Mouse (Mus musculus): ENCODE results near the gene Lrrc52. TPM values are rescaled to one million over a fixed set of nuclear protein-coding genes. Genes with fewer than 3 reads are reported as not detected.

Gene Lrrc52
- polyA plus RNA-seq (2014; fragmentation: Nextera tagmentation; extraction: Ambion mirVana) = not detected in 2 replicates

GRCm38 (mm10) chr1:167466765-167467426 lies at the start of gene Lrrc52:
Lrrc52 (minus strand) TSS chr1:167466780.
- no peak for ATAC-seq (replicated peaks; ENCODE audit: low FRiP score)

GRCm38 (mm10) chr1:167511621-167512020 lies 45.0 kb upstream of the Lrrc52 start:
- 90% methylated on average over 9 of the region's 9 CpGs for WGBS
- no peaks in the 10 kb centered on the region for H3K36me3 ChIP-seq (ENCODE audit: control insufficient read depth, insufficient read depth, low read length)
- ATAC-seq (replicated peaks; ENCODE audit: low FRiP score) (no peak), DNase-seq (ENCODE audit: low spot score) (no peak)
- H3K4me1 ChIP-seq (replicated peaks; ENCODE audit: control insufficient read depth, insufficient read depth, low read length) = no peaks in the 10 kb centered on the region
- no peak overlapping the region for H3K27ac ChIP-seq (ENCODE audit: low read depth, low read length)
- H3K9me3 ChIP-seq (ENCODE audit: control insufficient read depth, low read length) = no peaks in the 10 kb centered on the region
- H3K27me3 ChIP-seq (ENCODE audit: control insufficient read depth, insufficient read depth, low read length) = no peaks in the 10 kb centered on the region
- no peak overlapping the region for H3K4me3 ChIP-seq (ENCODE audit: low read depth, low read length)
- H3K9ac ChIP-seq (ENCODE audit: low read length) = no peak overlapping the region
- no peak overlapping the region for H3K4me2 ChIP-seq (ENCODE audit: low read depth, low read length, severe bottlenecking)

More at GRCm38 (mm10) chr1:167466765-167467426, at the start of gene Lrrc52:
- 45% methylated on average over 9 of the region's 9 CpGs for WGBS
- Histone ChIP-seq H3K27me3 (ENCODE audit: control insufficient read depth, insufficient read depth, low read length) (no peaks in the 10 kb centered on the region), H3K9me3 (ENCODE audit: control insufficient read depth, low read length) (no peaks in the 10 kb centered on the region), H3K4me3 (ENCODE audit: low read depth, low read length) (no peak within 1 kb of the TSS), H3K4me2 (ENCODE audit: low read depth, low read length, severe bottlenecking) (no peak within 1 kb of the TSS), H3K9ac (ENCODE audit: low read length) (no peak within 1 kb of the TSS), H3K36me3 (ENCODE audit: control insufficient read depth, insufficient read depth, low read length) (no peaks in the 10 kb centered on the region), H3K27ac (ENCODE audit: low read depth, low read length) (no peak within 1 kb of the TSS), H3K4me1 (replicated peaks; ENCODE audit: control insufficient read depth, insufficient read depth, low read length) (no peaks in the 10 kb centered on the region)
- DNase-seq (ENCODE audit: low spot score) = no peak

DNA sequence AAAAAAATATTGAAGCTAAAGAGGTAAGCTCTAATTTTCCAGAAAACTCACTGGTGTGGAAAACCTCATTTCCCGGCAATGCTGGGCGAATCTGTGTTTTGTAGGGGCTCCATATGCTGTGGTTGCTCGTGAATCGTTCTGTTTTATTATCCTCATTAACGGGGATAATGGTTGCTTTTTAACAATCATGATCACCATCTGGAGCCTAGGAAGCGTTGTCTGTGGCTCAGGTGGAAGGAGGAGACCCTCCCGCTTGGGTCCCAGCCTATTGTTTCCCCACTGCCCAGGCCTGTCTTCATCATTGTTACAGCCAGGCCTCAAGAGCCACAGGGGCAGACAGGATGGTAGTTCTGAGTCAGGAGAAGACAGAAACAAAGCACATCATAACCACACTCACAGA lies 39.5 kb upstream of the Lrrc52 start:
- Histone ChIP-seq H3K27ac (ENCODE audit: low read depth, low read length) (peak overlapping the region; percentile 15; the same call in 1 of the 2 replicates), H3K36me3 (ENCODE audit: control insufficient read depth, insufficient read depth, low read length) (no peaks in the 10 kb centered on the region), H3K4me3 (ENCODE audit: low read depth, low read length) (no peak overlapping the region), H3K4me2 (ENCODE audit: low read depth, low read length, severe bottlenecking) (no peak overlapping the region), H3K4me1 (replicated peaks; ENCODE audit: control insufficient read depth, insufficient read depth, low read length) (no peaks in the 10 kb centered on the region), H3K27me3 (ENCODE audit: control insufficient read depth, insufficient read depth, low read length) (no peaks in the 10 kb centered on the region), H3K9ac (ENCODE audit: low read length) (no peak overlapping the region), H3K9me3 (ENCODE audit: control insufficient read depth, low read length) (no peaks in the 10 kb centered on the region)
- no peak for ATAC-seq (replicated peaks; ENCODE audit: low FRiP score)
- WGBS = 68% methylated on average over 7 of the region's 7 CpGs
- DNase-seq (ENCODE audit: low spot score) = no peak

- H3K4me3 ChIP-seq (ENCODE audit: low read depth, low read length) = no peak overlapping the region
- no peaks in the 10 kb centered on the region for H3K27me3 ChIP-seq (ENCODE audit: control insufficient read depth, insufficient read depth, low read length)
- no peak overlapping the region for H3K9ac ChIP-seq (ENCODE audit: low read length)
- H3K4me2 ChIP-seq (ENCODE audit: low read depth, low read length, severe bottlenecking) = no peak overlapping the region
- ATAC-seq (replicated peaks; ENCODE audit: low FRiP score) = no peak
- no peaks in the 10 kb centered on the region for H3K4me1 ChIP-seq (replicated peaks; ENCODE audit: control insufficient read depth, insufficient read depth, low read length)
- WGBS = 96% methylated on average over 1 of the region's 1 CpGs
- peak overlapping the region; percentile 15; the same call in 1 of the 2 replicates for H3K27ac ChIP-seq (ENCODE audit: low read depth, low read length)
- H3K9me3 ChIP-seq (ENCODE audit: control insufficient read depth, low read length) = no peaks in the 10 kb centered on the region
- H3K36me3 ChIP-seq (ENCODE audit: control insufficient read depth, insufficient read depth, low read length) = no peaks in the 10 kb centered on the region
- DNase-seq (ENCODE audit: low spot score) = no peak
These were observed 38.8 kb upstream of the Lrrc52 start for GRCm38 (mm10) chr1:167505427-167505826.

GRCm38 (mm10) chr1:167499097-167499850 lies 32.7 kb upstream of the Lrrc52 start:
- no peaks in the 10 kb centered on the region for H3K9me3 ChIP-seq (ENCODE audit: control insufficient read depth, low read length)
- ATAC-seq (replicated peaks; ENCODE audit: low FRiP score) (no peak), DNase-seq (ENCODE audit: low spot score) (no peak)
- no peaks in the 10 kb centered on the region for H3K36me3 ChIP-seq (ENCODE audit: control insufficient read depth, insufficient read depth, low read length)
- no peak overlapping the region for H3K4me3 ChIP-seq (ENCODE audit: low read depth, low read length)
- no peaks in the 10 kb centered on the region for H3K27me3 ChIP-seq (ENCODE audit: control insufficient read depth, insufficient read depth, low read length)
- H3K4me2 ChIP-seq (ENCODE audit: low read depth, low read length, severe bottlenecking) = no peak overlapping the region
- H3K4me1 ChIP-seq (replicated peaks; ENCODE audit: control insufficient read depth, insufficient read depth, low read length) = peaks cover 4% of the 10 kb centered on the region; the same call in 1 of the 2 replicates
- 76% methylated on average over 12 of the region's 12 CpGs for WGBS
- no peak overlapping the region for H3K9ac ChIP-seq (ENCODE audit: low read length)
- H3K27ac ChIP-seq (ENCODE audit: low read depth, low read length) = no peak overlapping the region

DNA sequence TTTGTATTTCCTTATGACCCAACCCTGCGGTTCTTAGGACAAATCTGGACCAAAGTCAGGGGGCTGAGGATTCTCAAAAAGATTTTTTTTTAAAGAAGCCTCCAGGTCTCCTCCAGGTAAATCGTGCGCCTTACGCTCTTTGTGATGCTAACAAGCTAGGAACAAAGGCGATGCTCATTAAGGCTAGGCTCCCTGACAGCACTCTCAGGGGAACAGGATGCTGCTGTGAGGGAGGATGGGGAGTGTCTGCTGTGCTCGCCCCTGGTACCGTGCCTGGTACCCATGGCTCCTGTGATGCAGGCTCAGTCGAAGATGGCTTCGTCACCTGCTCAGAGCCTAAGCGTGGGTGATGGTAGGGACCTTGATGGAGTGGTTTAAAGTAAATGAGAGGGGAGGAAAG lies 31.4 kb upstream of the Lrrc52 start:
- Histone ChIP-seq H3K4me2 (ENCODE audit: low read depth, low read length, severe bottlenecking) (no peak overlapping the region), H3K27ac (ENCODE audit: low read depth, low read length) (no peak overlapping the region), H3K4me3 (ENCODE audit: low read depth, low read length) (no peak overlapping the region), H3K27me3 (ENCODE audit: control insufficient read depth, insufficient read depth, low read length) (no peaks in the 10 kb centered on the region), H3K9me3 (ENCODE audit: control insufficient read depth, low read length) (no peaks in the 10 kb centered on the region), H3K9ac (ENCODE audit: low read length) (no peak overlapping the region), H3K36me3 (ENCODE audit: control insufficient read depth, insufficient read depth, low read length) (no peaks in the 10 kb centered on the region), H3K4me1 (replicated peaks; ENCODE audit: control insufficient read depth, insufficient read depth, low read length) (peaks cover 4% of the 10 kb centered on the region; the same call in 1 of the 2 replicates)
- 17% methylated on average over 10 of the region's 10 CpGs for WGBS
- ATAC-seq (replicated peaks; ENCODE audit: low FRiP score) (0 out of 2 replicates have a peak, but pooled peaks have one; percentile 30), DNase-seq (ENCODE audit: low spot score) (no peak)

DNA sequence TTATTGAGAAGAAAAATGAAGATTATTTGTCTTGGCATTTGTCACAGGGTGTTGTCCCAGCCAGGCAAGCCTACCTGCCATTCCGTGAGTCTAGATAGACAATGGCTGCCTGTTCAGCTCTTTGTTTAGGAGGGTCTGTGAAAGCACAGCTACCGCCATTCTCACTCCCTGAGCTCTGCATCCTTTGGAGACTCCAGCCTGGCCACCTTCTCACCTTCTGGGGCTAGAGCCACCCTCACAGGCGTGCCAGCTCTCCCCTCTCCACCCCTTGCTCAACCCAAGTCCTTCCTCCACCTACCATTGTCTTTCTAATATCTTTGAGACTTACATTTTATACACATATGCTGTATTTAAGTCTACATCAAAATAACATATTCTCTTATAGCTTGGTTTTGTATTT lies 31.0 kb upstream of the Lrrc52 start:
- DNase-seq (ENCODE audit: low spot score) = no peak

GRCm38 (mm10) chr1:167491501-167491900 lies 24.9 kb upstream of the Lrrc52 start:
- H3K36me3 ChIP-seq (ENCODE audit: control insufficient read depth, insufficient read depth, low read length) = no peaks in the 10 kb centered on the region
- DNase-seq (ENCODE audit: low spot score) = no peak

More for the DNA sequence above, 31.0 kb upstream of the Lrrc52 start:
- H3K36me3 ChIP-seq (ENCODE audit: control insufficient read depth, insufficient read depth, low read length) = no peaks in the 10 kb centered on the region
- ATAC-seq (replicated peaks; ENCODE audit: low FRiP score) = no peak
- no peaks in the 10 kb centered on the region for H3K27me3 ChIP-seq (ENCODE audit: control insufficient read depth, insufficient read depth, low read length)
- no peak overlapping the region for H3K9ac ChIP-seq (ENCODE audit: low read length)
- no peak overlapping the region for H3K4me2 ChIP-seq (ENCODE audit: low read depth, low read length, severe bottlenecking)
- H3K27ac ChIP-seq (ENCODE audit: low read depth, low read length) = no peak overlapping the region
- 34% methylated on average over 3 of the region's 3 CpGs for WGBS
- H3K4me1 ChIP-seq (replicated peaks; ENCODE audit: control insufficient read depth, insufficient read depth, low read length) = peaks cover 4% of the 10 kb centered on the region; the same call in 1 of the 2 replicates
- no peaks in the 10 kb centered on the region for H3K9me3 ChIP-seq (ENCODE audit: control insufficient read depth, low read length)
- no peak overlapping the region for H3K4me3 ChIP-seq (ENCODE audit: low read depth, low read length)

More at GRCm38 (mm10) chr1:167491501-167491900, 24.9 kb upstream of the Lrrc52 start:
- Histone ChIP-seq H3K4me1 (replicated peaks; ENCODE audit: control insufficient read depth, insufficient read depth, low read length) (no peaks in the 10 kb centered on the region), H3K9me3 (ENCODE audit: control insufficient read depth, low read length) (no peaks in the 10 kb centered on the region), H3K27me3 (ENCODE audit: control insufficient read depth, insufficient read depth, low read length) (no peaks in the 10 kb centered on the region), H3K27ac (ENCODE audit: low read depth, low read length) (no peak overlapping the region), H3K4me2 (ENCODE audit: low read depth, low read length, severe bottlenecking) (no peak overlapping the region), H3K9ac (ENCODE audit: low read length) (no peak overlapping the region), H3K4me3 (ENCODE audit: low read depth, low read length) (no peak overlapping the region)
- WGBS = 86% methylated on average over 7 of the region's 7 CpGs
- ATAC-seq (replicated peaks; ENCODE audit: low FRiP score) = no peak

All from forebrain, embryonic 11.5 days (tissue).